Mouse (Mus musculus) embryonic fibroblast, embryonic 13.5 days (primary cell): ENCODE results near the gene Cct8.

Experiments
- CTCF ChIP-seq: IDR thresholded peaks from 2 replicates; pipeline ENCODE4 v1.5.1; 2011; ENCODE audit warnings: mild to moderate bottlenecking, control low read depth, low read length, moderate library complexity, borderline replicate concordance; ENCODE audit not compliant: insufficient read depth
- POLR2A ChIP-seq: IDR thresholded peaks from 2 replicates; pipeline ENCODE4 v1.6.1; 2011; ENCODE audit warnings: low read depth, mild to moderate bottlenecking, control low read depth, low read length, moderate library complexity

DNA sequence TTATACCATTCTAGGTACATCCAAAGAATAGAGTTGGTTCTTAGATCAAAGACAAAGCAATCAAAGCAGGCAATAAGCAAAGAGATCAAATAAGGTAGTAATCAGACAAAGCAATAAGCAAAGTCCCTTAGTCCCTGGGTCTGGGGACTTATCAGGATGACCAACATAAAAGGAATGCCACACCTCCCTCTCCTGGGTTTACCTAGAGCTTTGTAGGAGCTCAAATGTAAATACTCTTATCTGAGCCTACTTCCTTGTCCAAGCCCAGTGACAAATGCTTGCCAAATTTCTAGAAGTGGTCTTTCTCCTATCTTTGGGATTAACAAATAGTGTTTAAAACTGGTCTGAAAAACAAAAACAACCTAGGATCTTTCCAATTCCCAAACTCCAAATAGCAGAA, 52.4 kb downstream of the Cct8 start:
- TF ChIP-seq CTCF (no peak), POLR2A (no peak)
